ENCODE assay signal across 8 mouse cellular contexts in genomic region chr10:39731736-39732265, GRCm38 (mm10). TPM values are rescaled to one million over a fixed set of nuclear protein-coding genes. Genes with fewer than 3 reads are reported as not detected.
DNase-seq lines count a peak whose midpoint lies in the region; ATAC-seq and TF ChIP-seq lines count a peak whose summit lies in the region.

TSS of gene Rev3l (plus strand) at chr10:39732118.

- H3K4me2 ChIP-seq in hindbrain, embryonic 12.5 days (replicated peaks): peak within 1 kb of the TSS; percentile 65

- TF ChIP-seq CTCF in Patski (IDR thresholded peaks at IDR 0.05): no peak

- in situ Hi-C loops in Patski (cut with MboI; ENCODE audit: low pct_unique_long_range_greater_than_20kb): no loop called here

- peak; percentile 35 for DNase-seq in Patski (ENCODE audit: low read depth, low spot score)
- peak; percentile 96 to 98 for DNase-seq in cerebellum, postnatal 14 days
- peak; percentile 81 to 84 for DNase-seq in frontal cortex, postnatal 14 days (ENCODE audit: low spot score in 2 of 2)
- DNase-seq in layer of hippocampus, postnatal 14 days (ENCODE audit: low spot score in 2 of 2): peak; percentile 87 to 93
- DNase-seq in lung, postnatal 10 days: peak; percentile 95
- peak; percentile 81 for DNase-seq in ovary, postnatal 14 days (ENCODE audit: low spot score)
- peak; percentile 88 to 89 for DNase-seq in thymus, postnatal 10 days (ENCODE audit: low spot score in 2 of 2)

- no peaks in the 10 kb centered on the region for H3K36me3 ChIP-seq in hindbrain, embryonic 12.5 days

- peak; percentile 48 for ATAC-seq in Patski
- peak; percentile 85 for ATAC-seq in hindbrain, embryonic 12.5 days (ENCODE audit: low FRiP score)

- POLR2A ChIA-PET in Patski (lab: Charles Lee): interaction anchor here (0.6 to 1.5 kb wide), 4 partner anchors 89 to 478 kb away, joined by 3 read pairs; no protein-coding TSS in a partner anchor

- CTCF ChIA-PET in Patski (lab: Charles Lee): interaction anchor here (1.4 to 1.5 kb wide), 2 partner anchors 212 to 561 kb away, joined by 3 read pairs; no protein-coding TSS in a partner anchor

- peak within 1 kb of the TSS; percentile 91 for H3K4me3 ChIP-seq in hindbrain, embryonic 12.5 days

- WGBS in hindbrain, embryonic 12.5 days: under 1% methylated on average over 45 of the region's 64 CpGs

- peaks cover 22% of the 10 kb centered on the region for H3K4me1 ChIP-seq in hindbrain, embryonic 12.5 days

- H3K9me3 ChIP-seq in hindbrain, embryonic 12.5 days (replicated peaks): no peaks in the 10 kb centered on the region

- H3K27ac ChIP-seq in hindbrain, embryonic 12.5 days: peak within 1 kb of the TSS; percentile 100

- H3K9ac ChIP-seq in hindbrain, embryonic 12.5 days: peak within 1 kb of the TSS; percentile 95

- H3K27me3 ChIP-seq in Patski: no peaks in the 10 kb centered on the region
- no peaks in the 10 kb centered on the region for H3K27me3 ChIP-seq in hindbrain, embryonic 12.5 days

RNA-seq across cellular contexts. Expression of gene Rev3l, which starts in this region (rescaled TPM):
- 21.8 TPM for polyA plus RNA-seq in Patski (2021)
- 22.5 and 23.8 TPM in 2 replicates for polyA plus RNA-seq in hindbrain, embryonic 12.5 days (2016; fragmentation: Nextera tagmentation; extraction: Ambion mirVana)
- total RNA-seq in layer of hippocampus, postnatal 14 days (2021): 10 to 100 TPM; 60.3 to 61.9 TPM

Comparison
In these comparisons a context has a peak if more than half of its experiments do, and no peak if none do; other contexts are left out.
1. Peak in every context shown above with its lines: DNase-seq, ATAC-seq, H3K4me3 ChIP-seq and H3K27ac ChIP-seq.
2. DNase-seq: peak in every context shown above with its lines; median percentile 97 in cerebellum, postnatal 14 days; 95 in lung, postnatal 10 days; 90 in layer of hippocampus, postnatal 14 days; 88 in thymus, postnatal 10 days; 82 in frontal cortex, postnatal 14 days; 81 in ovary, postnatal 14 days; 35 in Patski.